Mouse (Mus musculus) kidney, adult 2 months (tissue): Measurements from ENCODE around the gene 4931428L18Rik.

Experiments
- CTCF ChIP-seq: fragments of 200-500 bp; conservative IDR thresholded peaks from 2 replicates; pipeline ENCODE4 v1.5.1; 2011; ENCODE audit warnings: low read depth, mild to moderate bottlenecking, control low read depth, low read length, moderate library complexity, mixed read lengths; ENCODE audit not compliant: insufficient read depth, insufficient read length
- POLR2A ChIP-seq: fragments of 200-500 bp; IDR thresholded peaks from one replicate; pipeline ENCODE4 v1.6.1; 2011; ENCODE audit warnings: low read depth, low read length, control low read depth

GRCm38 (mm10) chr1:31049954-31050652 is 172.4 kb downstream of the 4931428L18Rik start:
- TF ChIP-seq CTCF (no peak), POLR2A (no peak)
